Mouse (Mus musculus) erythroblast, embryonic 14.5 days (primary cell): ENCODE measurements at regions not wholly inside any gene's neighbourhood (a gene's known extent, or its start where the extent isn't known, plus 50 kb on each side); places are given as distances from the start of the nearest gene placed in this dataset.

Source experiments
- H3K27me3 ChIP-seq: 2 replicates; pipeline ENCODE4 v1.6.1; 2012; ENCODE audit warnings: inconsistent platforms; ENCODE audit not compliant: control insufficient read depth
- H3K36me3 ChIP-seq: 2 replicates; pipeline ENCODE4 v1.6.1; 2012; ENCODE audit warnings: mild to moderate bottlenecking, inconsistent platforms; ENCODE audit not compliant: control insufficient read depth
- H3K4me1 ChIP-seq: 2 replicates; pipeline ENCODE4 v1.6.1; 2012; ENCODE audit warnings: inconsistent platforms; ENCODE audit not compliant: control insufficient read depth
- H3K4me3 ChIP-seq: replicated peaks from 2 replicates; pipeline ENCODE3; 2012; ENCODE audit warnings: moderate library complexity, mild to moderate bottlenecking, inconsistent platforms
- H3K9me3 ChIP-seq: 2 replicates; pipeline ENCODE4 v1.6.1; 2012; ENCODE audit warnings: low read length, inconsistent platforms, mixed read lengths; ENCODE audit not compliant: control insufficient read depth
- GATA1 ChIP-seq: IDR thresholded peaks from 2 replicates; pipeline ENCODE4 v1.6.1; 2012; ENCODE audit warnings: low read length, inconsistent platforms, mixed read lengths
- TAL1 ChIP-seq: IDR thresholded peaks from 3 replicates; pipeline ENCODE4 v1.6.1; 2012; ENCODE audit warnings: low read length, inconsistent platforms, mixed read lengths

DNA sequence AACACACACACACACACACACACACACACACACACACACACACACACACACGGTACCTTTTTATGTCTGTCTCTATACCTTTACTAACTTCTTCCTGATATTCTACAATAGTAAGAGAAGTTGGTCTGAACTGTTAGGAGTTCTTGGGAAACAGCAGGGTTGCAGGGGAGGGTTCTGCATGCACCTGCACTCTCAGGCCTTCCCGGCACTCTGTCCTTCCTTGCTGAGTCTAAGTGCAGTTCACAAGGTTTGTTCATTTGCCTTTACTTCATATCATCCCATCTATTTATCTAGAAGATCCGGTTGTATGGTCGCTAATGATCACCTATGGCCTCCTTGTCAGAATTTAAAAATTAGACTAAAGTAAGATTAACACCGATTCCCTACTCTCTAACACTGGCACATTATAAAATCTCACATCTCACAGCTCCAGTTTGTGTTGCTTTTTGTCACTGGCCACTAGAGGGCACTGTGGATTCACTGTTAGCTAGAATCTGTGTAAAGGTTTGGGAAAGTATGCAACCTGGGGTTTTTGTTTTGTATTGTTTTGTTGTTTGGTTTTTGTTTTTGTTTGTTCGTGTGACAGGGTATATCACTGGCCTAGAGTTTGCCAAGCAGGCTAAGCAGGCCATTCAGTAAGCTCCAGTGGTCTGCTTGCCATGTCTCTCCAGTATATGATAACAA lies 101.5 kb upstream of the 2210010C04Rik start:
- no peaks in the 10 kb centered on the region; the same call in 1 of the 2 replicates for H3K4me1 ChIP-seq
- no peak overlapping the region for H3K4me3 ChIP-seq
- TF ChIP-seq GATA1 (no peak), TAL1 (no peak)

DNA sequence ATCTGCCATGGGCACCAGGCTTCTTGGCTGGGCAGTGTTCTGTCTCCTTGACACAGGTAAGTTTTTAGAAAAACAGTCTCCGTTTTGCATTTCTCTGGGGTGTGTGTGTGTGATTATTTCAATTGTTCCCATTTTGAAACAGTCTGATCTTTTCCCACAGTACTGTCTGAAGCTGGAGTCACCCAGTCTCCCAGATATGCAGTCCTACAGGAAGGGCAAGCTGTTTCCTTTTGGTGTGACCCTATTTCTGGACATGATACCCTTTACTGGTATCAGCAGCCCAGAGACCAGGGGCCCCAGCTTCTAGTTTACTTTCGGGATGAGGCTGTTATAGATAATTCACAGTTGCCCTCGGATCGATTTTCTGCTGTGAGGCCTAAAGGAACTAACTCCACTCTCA lies 99.9 kb upstream of the 2210010C04Rik start:
- Histone ChIP-seq H3K4me1 (no peaks in the 10 kb centered on the region; the same call in 1 of the 2 replicates), H3K36me3 (no peaks in the 10 kb centered on the region), H3K4me3 (no peak overlapping the region), H3K9me3 (no peaks in the 10 kb centered on the region), H3K27me3 (no peaks in the 10 kb centered on the region)
- TF ChIP-seq TAL1 (no peak), GATA1 (no peak)

More for the DNA sequence above, 101.5 kb upstream of the 2210010C04Rik start:
- Histone ChIP-seq H3K36me3 (no peaks in the 10 kb centered on the region), H3K9me3 (no peaks in the 10 kb centered on the region), H3K27me3 (no peaks in the 10 kb centered on the region)

GRCm38 (mm10) chr6:41129906-41130305 lies 94.6 kb upstream of the 2210010C04Rik start:
- H3K4me1 ChIP-seq: no peaks in the 10 kb centered on the region
- no peaks in the 10 kb centered on the region for H3K9me3 ChIP-seq
- H3K4me3 ChIP-seq: no peak overlapping the region
- TF ChIP-seq TAL1: no peak
- TF ChIP-seq GATA1: no peak
- no peaks in the 10 kb centered on the region for H3K27me3 ChIP-seq
- no peaks in the 10 kb centered on the region for H3K36me3 ChIP-seq

- H3K36me3 ChIP-seq: no peaks in the 10 kb centered on the region
- H3K27me3 ChIP-seq: no peaks in the 10 kb centered on the region
- TF ChIP-seq GATA1 (no peak), TAL1 (no peak)
- H3K4me3 ChIP-seq: no peak overlapping the region
- H3K4me1 ChIP-seq: no peaks in the 10 kb centered on the region
- H3K9me3 ChIP-seq: no peaks in the 10 kb centered on the region
Observed at GRCm38 (mm10) chr6:41127816-41128215, 92.5 kb upstream of the 2210010C04Rik start.

- Histone ChIP-seq H3K4me1 (no peaks in the 10 kb centered on the region), H3K36me3 (no peaks in the 10 kb centered on the region), H3K4me3 (no peak overlapping the region), H3K9me3 (no peaks in the 10 kb centered on the region), H3K27me3 (no peaks in the 10 kb centered on the region)
- TF ChIP-seq TAL1 (no peak), GATA1 (no peak)
Observed at GRCm38 (mm10) chr6:41126855-41127254, 91.5 kb upstream of the 2210010C04Rik start.

- Histone ChIP-seq H3K4me3 (no peak overlapping the region), H3K9me3 (no peaks in the 10 kb centered on the region), H3K4me1 (peaks cover 15% of the 10 kb centered on the region), H3K27me3 (no peaks in the 10 kb centered on the region), H3K36me3 (no peaks in the 10 kb centered on the region)
- TF ChIP-seq GATA1 (no peak), TAL1 (no peak)
Observed at GRCm38 (mm10) chr6:41121641-41122040, 86.3 kb upstream of the 2210010C04Rik start.

DNA sequence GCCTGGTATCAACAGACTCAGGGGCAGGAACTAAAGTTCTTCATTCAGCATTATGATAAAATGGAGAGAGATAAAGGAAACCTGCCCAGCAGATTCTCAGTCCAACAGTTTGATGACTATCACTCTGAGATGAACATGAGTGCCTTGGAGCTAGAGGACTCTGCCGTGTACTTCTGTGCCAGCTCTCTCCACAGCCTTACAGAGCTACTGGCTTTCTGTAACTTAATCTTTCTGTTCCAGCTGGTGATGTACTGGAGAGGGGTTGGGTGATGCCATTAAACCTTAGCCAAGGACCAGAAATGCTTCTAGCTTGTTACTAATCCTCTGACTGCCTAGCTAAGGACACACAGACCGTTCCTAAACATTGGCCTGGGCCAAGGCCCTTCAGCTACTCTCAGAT lies 83.9 kb upstream of the 2210010C04Rik start:
- no peak overlapping the region for H3K4me3 ChIP-seq
- H3K9me3 ChIP-seq: no peaks in the 10 kb centered on the region
- H3K4me1 ChIP-seq: peaks cover 18% of the 10 kb centered on the region
- TF ChIP-seq GATA1: no peak
- no peak for TF ChIP-seq TAL1
- no peaks in the 10 kb centered on the region for H3K36me3 ChIP-seq
- no peaks in the 10 kb centered on the region for H3K27me3 ChIP-seq

DNA sequence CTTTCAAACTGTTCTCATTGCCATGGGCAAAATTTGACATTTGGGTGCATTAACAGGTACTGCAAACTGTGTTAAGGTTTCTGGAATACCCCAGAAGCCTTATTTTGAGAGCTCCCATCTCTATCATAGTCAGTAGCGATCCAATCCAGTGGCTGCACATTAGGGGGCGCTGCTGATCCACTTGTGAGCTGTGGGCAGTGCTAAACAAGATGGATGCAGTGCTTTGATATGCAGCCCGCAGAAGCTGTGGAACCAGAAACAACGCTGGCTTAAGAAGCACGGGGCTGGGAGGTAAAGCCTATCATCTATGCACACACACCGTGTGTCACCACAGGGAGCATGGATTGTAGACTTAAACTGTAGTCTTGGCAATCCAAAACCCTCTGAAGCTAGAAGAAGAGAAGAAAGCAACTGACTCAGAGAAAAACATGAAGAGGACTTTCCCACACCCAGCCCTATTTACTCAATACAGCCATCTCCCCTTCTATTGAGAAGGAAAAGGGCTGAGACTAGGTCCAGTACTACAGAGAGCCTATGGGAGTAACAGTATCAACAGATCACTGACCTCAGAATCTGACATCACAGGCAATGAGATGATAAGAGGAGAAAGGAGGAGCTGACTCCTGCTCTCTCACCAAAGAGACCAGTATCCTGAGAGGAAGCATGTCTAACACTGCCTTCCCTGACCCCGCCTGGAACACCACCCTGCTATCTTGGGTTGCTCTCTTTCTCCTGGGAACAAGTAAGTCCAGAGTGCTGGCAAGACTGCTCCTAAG lies 83.1 kb upstream of the 2210010C04Rik start:
- no peak for TF ChIP-seq GATA1
- no peak for TF ChIP-seq TAL1
- H3K36me3 ChIP-seq: no peaks in the 10 kb centered on the region
- peaks cover 26% of the 10 kb centered on the region for H3K4me1 ChIP-seq
- H3K27me3 ChIP-seq: no peaks in the 10 kb centered on the region
- H3K4me3 ChIP-seq: peak overlapping the region; percentile 39
- H3K9me3 ChIP-seq: no peaks in the 10 kb centered on the region

GRCm38 (mm10) chr6:41113943-41114342 lies 78.6 kb upstream of the 2210010C04Rik start:
- TF ChIP-seq GATA1 (no peak), TAL1 (no peak)
- Histone ChIP-seq H3K36me3 (no peaks in the 10 kb centered on the region), H3K4me3 (no peak overlapping the region), H3K27me3 (no peaks in the 10 kb centered on the region), H3K4me1 (peaks cover 25% of the 10 kb centered on the region), H3K9me3 (no peaks in the 10 kb centered on the region)
